Mouse (Mus musculus) right cerebral cortex, postnatal 36 days (tissue): ENCODE measurements around the gene Zfp622.

Experiments
- DNase-seq, 2 experiments: peaks; one replicate each; pipeline ENCODE4 v3.0.0; 2022; ENCODE audit warnings: low spot score in 2 of 2, mixed read lengths in 1 of 2

The Zfp622 gene

GRCm38 (mm10) chr15:25984067-25984733, at the start of gene Zfp622:
Zfp622 (plus strand) TSS chr15:25984366.
- DNase-seq, result peak; percentile 95 to 97

DNA sequence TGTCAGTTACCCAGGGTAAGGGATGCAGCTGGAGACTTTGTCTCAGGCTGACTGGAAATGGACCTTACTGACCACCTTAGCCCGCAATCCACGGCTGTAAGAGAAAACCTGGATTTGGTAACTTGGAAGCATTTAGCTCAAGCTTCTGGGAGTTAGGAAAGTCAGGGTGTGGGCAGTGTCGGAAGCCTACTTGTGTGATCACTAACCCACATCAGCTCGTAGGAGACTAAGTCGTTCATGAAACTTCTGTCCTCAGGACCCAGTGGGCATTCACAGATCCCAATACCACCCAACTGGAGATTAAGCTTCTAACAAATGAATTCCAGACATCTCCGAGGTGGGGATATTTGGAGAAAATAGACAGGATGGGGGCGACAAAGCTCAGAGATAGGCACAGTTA, 49.8 kb upstream of the Zfp622 start:
- no peak for DNase-seq

DNA sequence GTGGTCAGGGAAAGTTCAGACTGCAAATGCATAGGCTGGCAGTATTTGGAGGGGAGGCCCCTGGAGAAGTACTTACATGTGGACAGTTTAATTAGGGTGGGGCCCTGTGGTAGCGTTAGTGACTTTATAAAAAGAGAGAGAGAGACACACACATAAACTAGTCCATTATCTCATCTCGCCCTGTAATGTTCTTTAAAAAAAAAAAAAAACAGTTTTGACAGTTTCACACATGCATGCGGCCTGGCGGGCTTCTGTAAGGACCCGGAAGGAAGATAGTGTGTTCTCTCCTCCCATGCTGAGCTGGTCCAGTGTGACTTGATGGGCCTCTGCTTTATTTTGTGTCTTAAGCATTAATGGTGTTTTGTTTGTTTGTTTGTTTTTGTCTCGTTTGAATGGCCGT, 45.7 kb upstream of the Zfp622 start:
- no peak for DNase-seq

DNA sequence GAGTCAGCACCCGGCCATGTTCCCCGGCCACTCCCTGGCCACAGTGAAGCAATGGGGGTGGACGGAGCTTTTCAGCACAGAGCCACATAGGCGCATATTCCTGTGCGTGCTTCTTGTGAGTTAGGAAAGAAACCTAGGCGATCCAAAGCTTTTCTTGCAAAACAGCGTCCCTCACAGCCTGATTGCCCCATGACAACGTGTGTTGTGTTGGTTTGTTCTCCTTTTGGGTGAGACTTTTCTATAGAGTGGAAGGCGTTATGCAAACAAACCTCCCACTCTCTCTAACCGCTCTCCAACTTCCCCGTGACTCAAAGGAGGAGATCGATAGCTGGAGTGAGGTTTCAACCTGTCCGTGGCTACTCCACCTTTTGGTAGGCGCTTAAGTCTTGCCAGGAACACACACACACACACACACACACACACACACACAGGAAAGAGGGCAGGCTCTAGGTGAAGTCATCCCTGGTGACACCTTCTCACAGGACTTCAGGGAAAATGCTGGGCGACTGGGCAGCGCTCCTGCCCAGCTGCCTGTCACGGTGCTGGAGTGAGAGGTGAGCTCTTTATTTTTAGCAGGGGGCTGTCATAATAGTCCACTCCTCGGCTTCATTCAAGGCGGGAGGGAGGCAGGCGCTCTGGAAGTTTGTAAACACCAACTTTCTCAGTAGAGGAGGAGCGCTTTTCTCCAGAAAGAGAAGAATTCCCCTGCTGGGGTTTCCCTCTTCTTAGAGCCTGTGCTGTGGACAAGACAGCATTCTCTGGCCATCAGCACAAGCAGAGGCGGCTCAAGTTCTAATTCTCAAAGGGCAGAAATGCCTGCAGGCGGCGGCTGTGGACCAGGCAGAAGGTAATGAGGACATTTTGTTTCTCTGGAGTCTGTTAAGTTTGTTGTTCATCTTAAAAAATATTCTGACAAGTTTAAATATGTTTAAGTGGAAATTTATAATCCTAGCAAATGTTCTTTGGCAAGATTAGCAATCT, 43.5 kb upstream of the Zfp622 start:
- no peak for DNase-seq

- DNase-seq, result no peak
These were observed 42.7 kb upstream of the Zfp622 start for GRCm38 (mm10) chr15:25941514-25941913.

GRCm38 (mm10) chr15:25942415-25942814, 41.8 kb upstream of the Zfp622 start:
- DNase-seq, result no peak

GRCm38 (mm10) chr15:25943386-25944137, 40.6 kb upstream of the Zfp622 start:
- no peak for DNase-seq

- no peak for DNase-seq
These were observed 38.9 kb upstream of the Zfp622 start for GRCm38 (mm10) chr15:25945224-25945623.

DNA sequence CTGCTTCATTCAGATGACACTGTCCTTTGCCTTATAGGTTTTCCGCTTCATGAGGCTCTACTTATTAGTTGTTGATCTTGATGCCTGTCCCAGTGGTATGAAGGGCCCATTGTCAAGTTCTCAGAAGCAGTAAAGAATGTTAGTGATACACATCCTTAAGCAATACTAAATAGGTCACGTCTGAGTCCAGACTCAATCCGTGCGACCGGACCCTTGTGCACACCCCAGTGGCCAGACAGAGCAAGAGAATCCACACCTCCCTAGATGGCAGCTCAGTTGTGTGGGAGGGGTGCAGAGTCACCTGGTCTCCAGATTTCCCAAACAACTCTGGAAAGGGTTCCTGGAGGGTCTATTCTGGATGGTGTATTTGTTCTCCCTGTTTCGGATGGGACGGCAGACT, 37.7 kb upstream of the Zfp622 start:
- DNase-seq, result no peak

- no peak for DNase-seq
These were observed 36.8 kb upstream of the Zfp622 start for GRCm38 (mm10) chr15:25947383-25947782.

- no peak for DNase-seq
These were observed 35.6 kb upstream of the Zfp622 start for GRCm38 (mm10) chr15:25948257-25949223.

DNA sequence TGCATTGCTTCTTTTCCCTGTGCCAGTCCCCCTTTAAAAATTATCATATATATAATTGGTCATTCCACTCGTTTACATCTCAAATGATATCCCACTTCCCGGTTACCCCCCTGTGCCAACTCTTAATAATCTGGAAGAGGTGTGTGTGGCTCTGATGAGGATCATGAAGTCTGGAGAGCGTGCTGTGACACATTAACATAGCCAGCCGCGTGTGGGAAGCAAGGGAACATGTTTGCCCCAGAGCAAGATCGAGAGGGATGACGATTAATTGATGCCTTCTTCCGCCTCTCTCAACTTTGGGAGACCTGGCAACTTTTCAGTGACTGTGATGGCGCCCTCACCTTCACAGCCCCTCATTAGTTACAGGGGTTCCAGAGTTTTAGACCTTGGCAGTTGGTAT, 34.5 kb upstream of the Zfp622 start:
- DNase-seq, result no peak

GRCm38 (mm10) chr15:25950584-25950983, 33.6 kb upstream of the Zfp622 start:
- no peak for DNase-seq

DNA sequence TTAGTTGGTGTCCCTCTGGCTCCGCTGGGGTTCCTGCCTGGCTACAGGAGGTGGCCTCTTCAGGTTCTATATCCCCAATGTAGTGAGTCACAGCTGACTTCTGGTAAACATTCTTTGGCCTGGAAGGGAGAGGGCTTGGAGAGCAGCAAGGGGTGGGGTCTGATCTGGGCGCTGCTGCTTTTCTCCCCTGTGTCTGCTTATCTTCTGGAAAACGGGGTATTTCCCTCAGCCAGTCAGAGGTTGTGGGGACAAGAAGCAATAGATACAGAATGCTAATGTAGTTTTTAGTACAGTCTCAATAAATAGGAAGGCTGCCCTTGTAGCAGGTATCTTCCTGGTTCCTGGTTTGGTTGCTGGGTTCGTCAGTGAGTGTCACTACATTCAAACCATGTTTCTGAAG, 33.1 kb upstream of the Zfp622 start:
- DNase-seq, result no peak

DNA sequence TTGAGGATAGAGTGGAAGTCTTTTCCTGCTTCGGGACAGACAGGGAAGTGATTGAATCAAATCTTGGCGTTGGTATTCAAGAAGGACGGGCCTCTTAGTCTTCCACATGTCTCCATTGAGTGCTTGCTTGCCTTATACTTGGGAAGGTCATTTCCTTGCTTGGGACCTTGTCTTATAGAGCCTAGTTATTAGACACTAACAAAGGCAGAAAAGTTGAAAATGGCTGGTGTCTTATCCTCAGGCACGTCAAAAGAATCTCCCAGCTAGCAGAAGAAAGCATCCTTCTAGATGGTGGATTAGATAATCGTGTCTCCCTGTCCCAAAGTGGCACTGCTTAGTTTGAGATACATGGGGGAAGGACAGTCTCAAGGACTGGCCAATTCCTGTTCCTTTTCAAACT, 28.2 kb upstream of the Zfp622 start:
- no peak for DNase-seq

GRCm38 (mm10) chr15:25956422-25957117, 27.6 kb upstream of the Zfp622 start:
- no peak for DNase-seq

GRCm38 (mm10) chr15:25957651-25958050, 26.5 kb upstream of the Zfp622 start:
- no peak for DNase-seq

DNA sequence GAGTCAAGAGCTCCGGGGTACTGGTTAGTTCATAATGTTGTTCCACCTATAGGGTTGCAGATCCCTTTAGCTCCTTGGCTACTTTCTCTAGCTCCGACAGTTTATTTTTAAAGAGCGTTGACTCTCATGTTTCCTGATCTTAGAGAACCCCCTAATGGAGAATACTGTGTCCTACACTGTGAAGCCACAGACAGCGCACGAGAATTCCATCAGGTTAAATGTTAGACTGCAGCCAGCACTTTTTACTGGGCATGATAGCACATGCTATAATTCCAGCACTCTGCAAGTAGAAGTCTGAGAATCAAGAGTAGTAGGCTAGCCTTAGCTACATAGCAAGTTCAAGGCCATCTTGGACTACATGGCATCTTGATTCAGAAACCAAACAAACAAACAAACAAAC, 24.8 kb upstream of the Zfp622 start:
- no peak for DNase-seq

GRCm38 (mm10) chr15:25960231-25960630, 23.9 kb upstream of the Zfp622 start:
- DNase-seq, result no peak

GRCm38 (mm10) chr15:25966220-25966774, 17.9 kb upstream of the Zfp622 start:
- DNase-seq, result no peak
